Mouse (Mus musculus): Measurements from ENCODE around the gene Nfkbid. TPM values are rescaled to one million over a fixed set of nuclear protein-coding genes. Genes with fewer than 3 reads are reported as not detected.

Nfkbid gene
- total RNA-seq, 2 experiments from 2014 or later, result 17.2 to 28.6 TPM

DNA sequence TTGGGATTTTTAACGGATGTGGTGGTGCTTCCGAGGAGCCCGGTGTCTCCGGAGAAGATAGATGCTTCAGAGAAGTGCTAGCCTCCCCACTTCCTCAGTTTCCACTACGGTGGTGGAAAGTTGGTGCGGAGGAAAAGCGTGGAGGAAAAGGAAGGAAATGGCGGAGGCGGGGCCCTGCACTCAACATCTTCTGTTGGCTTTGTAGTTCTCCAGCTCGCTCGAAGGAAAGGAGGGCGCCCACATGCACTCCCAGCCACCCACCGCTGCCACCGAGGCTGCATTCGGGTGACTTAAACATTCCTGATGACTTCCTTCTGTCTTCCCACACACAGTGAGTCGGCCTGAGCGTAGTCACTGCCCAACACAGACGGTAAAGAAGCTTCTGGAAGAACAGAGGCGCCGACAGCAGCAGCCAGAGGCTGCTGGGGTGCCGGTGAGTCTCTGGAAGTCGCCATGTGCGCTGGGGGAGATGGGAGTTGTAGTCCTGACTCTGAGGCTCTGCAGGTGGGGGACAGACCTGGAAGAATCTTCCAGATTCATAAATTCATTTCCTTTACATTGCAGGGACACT lies 1.6 kb downstream of the Nfkbid start:
- ATAC-seq (ENCODE audit: poor library complexity, severe bottlenecking), result 0 out of 2 replicates have a peak, but pooled peaks have one; percentile 2

DNA sequence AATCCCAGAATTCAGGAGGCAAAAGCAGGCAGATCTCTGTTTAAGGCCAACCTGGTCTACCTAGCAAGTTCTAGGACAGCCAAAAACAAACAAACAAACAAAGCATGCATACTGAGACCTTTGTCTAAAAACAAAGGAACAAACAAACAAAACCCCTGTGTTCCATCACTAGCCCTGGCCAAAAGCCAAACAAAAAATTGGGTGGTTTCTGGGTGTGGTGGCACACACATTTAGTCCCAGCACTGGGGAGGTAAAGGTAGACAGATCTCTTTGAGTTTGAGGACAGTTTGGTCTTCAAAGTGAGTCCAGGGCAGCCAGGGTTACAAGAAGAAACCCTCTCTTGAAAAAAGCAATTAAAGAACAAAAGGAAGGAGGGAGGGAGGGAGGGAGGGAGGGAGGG lies 7.8 kb downstream of the Nfkbid start:
- ATAC-seq (ENCODE audit: poor library complexity, severe bottlenecking), result no peak

DNA sequence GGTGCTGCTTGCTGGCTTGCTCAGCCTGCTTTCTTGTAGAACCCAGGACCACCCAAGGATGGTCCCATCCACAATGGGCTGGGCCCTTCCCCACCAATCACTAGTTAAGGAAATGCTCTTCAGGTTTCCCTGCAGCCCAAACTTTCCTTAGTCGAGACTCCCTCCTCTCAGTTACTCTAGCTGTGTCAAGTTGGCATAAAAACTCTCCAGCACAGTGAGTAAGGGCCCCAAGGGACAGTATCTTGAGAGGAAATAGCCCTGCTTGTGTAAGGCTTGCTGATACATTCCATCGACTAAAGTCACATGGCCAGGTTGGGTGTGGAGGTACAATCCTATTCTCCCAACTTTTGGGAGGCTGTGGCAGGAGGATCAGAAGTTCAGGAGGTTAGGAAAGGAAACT lies 8.7 kb downstream of the Nfkbid start:
- ATAC-seq (ENCODE audit: poor library complexity, severe bottlenecking), result no peak

DNA sequence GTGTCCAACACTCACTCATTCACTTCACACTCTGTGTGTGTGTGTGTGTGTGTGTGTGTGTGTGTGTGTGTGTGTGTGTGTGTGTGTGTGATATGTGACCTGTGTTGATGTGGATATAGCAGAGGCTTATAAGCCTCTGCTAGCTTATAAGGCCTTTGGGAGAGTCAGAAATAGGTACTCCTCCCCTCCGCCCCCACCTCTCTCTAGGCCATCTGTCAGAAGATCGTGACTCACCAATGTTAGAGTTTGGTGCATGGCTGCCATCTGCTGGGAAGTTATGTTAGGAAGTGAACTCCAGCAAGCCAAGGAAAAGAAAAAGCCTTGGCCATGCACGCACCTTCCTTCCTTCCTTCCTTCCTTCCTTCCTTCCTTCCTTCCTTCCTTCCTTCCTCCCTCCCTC lies 10.3 kb downstream of the Nfkbid start:
- ATAC-seq (ENCODE audit: poor library complexity, severe bottlenecking), result peak; percentile 96

DNA sequence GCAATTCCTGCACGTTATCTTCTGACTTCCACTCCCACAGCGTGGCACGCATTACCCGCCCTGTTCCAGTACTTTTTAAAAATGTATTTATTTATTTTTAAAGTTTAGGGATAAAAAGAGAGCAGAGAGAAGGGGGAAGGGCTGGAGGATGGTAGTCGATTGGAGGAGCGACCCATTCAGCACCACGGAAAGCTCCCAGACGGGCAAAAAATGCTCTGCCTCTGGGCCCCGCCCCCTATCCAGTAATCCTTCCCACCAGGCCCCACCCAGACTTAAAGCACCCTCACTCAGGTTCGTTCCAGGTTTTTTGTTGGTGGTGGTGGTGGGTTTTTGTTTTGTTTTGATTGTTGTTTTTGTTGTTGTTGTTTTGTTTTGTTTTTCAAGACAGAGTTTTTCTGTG lies 12.7 kb downstream of the Nfkbid start:
- no peak for ATAC-seq (ENCODE audit: poor library complexity, severe bottlenecking)

DNA sequence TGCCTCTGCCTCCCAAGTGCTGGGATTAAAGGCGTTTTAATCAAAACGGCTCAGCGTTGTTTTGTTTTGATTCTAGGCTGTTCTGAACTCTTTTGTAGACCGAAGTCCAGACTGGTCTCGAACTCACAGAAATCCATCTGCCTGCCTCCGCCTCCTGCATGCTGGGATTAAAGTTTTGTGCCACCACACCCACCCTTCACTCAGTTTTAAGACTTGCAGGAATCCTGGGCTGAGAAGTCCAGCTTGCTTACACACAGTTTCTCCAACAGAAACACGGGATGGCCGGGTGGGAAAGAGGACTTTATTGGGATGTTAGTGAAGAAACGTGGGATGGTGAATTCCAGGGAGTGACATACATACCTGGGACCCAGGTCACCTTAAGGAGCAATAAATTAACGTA lies 13.2 kb downstream of the Nfkbid start:
- no peak for ATAC-seq (ENCODE audit: poor library complexity, severe bottlenecking)

DNA sequence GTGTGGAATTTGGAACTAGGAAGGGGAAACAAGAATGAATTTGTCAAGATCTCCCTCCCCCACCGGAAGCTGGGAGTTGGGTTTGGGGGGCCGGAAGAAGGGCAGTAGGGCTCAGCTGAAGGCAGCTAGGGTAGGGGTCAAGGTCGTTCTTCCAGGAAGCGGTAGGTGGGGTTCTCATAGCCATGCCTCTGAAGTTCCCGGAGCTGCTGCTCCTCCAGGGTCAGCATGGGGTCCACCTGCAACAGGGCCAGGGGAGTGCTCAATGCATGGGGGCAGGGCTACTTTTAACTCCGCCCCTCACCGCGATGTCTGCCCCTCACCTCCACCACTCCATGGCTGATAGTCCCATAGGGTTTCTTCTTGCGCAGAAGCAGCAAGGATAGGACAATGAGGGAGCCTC lies 13.6 kb downstream of the Nfkbid start:
- no peak for ATAC-seq (ENCODE audit: poor library complexity, severe bottlenecking)

DNA sequence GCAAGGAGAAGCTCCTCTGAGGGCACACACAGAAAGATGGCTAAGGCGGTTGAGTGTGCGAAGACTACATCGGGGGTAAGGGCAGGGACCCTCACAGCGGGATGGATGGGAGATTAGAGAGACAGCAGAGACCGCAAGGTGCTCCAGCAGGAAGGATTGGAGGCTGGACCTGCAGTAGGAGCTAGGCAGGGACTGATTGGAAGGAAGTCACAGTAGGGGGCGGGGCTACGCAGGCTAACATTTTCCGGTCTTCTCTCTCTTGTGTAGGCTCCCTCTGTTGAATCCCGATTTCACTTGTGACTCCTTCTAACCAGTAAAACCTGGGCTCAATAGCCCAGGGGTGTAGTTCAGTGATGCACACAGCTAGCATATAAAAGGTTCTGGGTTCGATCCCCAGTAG lies 15.3 kb downstream of the Nfkbid start:
- 0 out of 2 replicates have a peak, but pooled peaks have one; percentile 24 for ATAC-seq (ENCODE audit: poor library complexity, severe bottlenecking)

DNA sequence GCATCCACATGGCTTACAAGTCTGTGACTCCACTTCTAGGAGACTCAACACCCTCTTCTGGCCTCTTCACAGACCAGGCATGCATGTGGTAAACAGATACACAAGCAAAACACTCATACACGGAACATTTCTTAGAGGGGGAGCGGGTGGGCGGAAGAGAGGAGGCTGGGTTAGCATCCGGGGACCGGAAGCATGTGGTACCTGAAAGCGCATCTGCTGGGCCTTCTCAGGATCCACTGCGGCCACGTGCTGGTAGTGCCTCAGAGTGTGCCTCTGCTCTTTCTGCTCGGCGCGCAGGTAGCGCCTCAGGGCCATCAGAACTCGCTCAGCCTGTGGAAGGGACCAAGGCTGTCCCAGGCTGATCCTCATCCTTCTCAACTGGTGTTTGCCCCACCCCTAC lies 18.2 kb downstream of the Nfkbid start:
- ATAC-seq (ENCODE audit: poor library complexity, severe bottlenecking), result no peak

DNA sequence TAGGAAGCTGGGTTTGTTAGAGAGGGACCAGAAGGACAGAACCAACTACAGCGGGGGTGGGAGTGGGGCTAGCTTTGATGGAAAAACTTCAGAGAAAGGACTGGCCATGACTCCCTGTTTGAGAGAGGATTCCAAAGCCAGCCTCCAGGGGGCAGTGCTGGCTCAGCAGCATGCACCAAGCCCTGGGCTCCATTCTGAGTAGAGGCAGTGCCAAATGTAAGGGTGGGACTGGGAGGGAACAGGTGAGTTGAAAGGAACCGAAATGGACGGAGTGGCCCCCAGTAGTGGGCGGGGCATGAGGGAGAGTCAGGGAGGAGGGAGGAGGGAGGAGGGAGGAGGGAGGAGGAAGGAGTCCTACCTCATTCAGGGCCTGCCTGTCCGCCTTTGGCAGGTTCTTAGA lies 19.2 kb downstream of the Nfkbid start:
- ATAC-seq (ENCODE audit: poor library complexity, severe bottlenecking), result peak; percentile 71

DNA sequence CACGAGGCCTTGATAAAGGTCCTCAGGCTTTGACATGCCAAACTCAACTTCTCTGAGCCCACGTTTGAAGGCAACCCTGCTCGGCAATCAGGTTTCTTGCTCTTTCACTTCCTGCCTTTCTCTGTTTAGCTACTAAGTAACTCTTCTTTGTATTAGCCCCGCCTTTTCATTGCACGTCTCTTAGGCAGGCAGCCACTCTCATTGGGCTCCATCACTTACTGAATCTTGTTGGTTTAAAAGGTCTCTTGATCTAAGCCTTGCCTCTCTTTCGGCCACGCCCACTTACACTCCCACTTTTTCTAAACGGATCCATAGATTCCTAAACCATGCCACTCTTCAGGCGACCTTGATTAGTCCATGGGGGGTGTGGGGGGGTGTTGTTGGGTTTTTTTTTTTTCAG lies 22.2 kb downstream of the Nfkbid start:
- ATAC-seq (ENCODE audit: poor library complexity, severe bottlenecking), result no peak

DNA sequence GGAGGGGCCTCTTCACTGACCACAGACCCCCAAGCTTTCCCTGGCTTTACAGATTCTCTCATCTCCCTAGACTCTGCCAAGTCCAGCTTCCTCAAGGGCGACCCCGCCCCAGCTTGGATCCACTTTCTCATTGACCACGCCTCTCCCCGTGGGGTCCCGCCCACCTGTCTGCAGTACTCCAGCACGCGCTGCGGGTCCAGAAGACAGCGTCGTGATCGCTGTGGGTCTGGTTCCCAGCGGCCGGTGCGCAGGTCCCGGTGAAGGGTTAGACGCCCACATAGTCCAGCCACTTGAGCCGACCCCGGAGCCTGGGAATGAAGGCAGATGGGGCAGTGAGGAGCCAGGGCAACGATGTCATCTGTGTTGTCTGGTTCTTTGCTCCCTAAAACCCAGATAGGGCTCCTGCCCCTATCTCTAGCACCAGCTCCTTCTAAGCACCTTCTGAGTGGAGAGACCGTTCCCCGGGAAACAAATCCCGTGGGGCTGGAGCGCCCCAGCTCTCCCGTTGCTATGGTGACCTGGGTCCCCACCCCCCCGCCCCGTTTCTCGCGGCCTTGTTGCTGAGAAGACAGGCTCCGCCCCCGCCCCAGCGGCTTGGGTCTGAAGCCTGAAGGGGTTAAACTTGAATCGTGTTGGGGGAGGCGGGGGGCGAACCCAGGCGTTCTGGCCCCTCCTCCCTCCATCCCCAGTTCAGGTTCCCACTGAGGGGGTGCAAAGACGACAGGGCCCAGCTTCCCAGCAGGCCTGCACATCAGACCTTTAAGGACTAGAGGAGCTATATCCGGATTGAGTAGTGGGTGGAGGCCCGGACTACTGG lies 22.8 kb downstream of the Nfkbid start:
- ATAC-seq (ENCODE audit: poor library complexity, severe bottlenecking), result no peak

DNA sequence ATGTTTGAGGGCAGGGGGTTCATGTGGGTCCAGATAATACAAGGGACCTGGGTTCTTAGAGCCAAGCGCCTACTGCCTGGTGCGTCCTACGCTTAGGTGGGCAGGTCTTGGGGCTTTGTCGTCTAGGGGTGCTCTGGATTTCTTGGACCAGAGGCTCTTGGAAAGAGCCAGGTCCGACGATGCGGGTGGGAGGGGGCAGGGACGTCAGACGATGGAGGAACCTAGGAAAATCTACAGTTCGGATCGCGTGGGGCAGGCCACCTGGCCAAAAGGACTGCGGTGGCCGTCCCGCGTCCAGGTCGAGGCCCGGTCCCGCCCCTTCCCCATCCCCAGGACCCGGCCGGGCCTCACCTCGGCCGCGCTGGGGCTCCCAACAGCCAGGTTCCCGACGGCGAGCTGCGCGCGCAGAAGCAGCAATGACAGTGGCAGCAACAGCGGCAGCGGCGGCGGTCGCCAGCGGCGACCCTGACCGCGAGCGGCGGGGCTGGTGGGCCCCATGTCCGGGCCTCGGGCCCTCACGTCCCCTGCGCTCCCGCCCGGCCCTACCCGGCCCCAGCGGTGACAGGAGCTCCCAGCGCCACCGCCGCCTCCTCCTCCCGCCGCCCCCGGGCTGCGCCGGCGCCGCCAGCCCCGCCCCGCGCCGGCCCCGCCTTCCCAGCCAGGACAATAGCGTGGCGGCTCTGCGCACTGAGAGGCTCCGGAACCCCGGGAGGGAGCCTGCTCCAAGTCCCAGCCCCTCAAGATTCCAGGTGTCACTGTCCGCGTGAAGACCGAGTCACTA lies 23.6 kb downstream of the Nfkbid start, which contains the start of gene Aplp1:
TSS of gene Aplp1 (minus strand) at position 565 of the 781 bp plus-strand sequence.
- ATAC-seq (ENCODE audit: poor library complexity, severe bottlenecking), result peak; percentile 21; the same call in 1 of the 2 replicates

DNA sequence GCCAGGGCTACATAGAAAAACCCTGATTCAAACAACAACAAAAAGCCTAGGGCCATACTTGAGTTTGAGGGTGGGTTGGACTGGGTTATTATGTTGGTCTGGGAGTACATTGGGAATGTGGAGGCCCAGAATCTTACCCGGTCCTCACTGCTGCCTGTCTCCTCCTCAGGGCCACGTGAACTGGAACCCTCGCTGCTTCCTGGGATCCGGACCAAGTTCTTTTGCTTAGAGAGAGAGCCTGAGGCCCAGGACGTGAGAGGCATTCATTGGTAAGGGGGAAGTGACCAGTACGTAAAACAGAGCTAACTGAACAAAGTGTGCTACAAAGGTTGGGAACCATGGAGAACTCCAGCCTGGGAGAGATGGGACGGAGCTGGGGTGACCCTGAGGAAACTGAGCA lies 28.7 kb downstream of the Nfkbid start:
- no peak for ATAC-seq (ENCODE audit: poor library complexity, severe bottlenecking)

DNA sequence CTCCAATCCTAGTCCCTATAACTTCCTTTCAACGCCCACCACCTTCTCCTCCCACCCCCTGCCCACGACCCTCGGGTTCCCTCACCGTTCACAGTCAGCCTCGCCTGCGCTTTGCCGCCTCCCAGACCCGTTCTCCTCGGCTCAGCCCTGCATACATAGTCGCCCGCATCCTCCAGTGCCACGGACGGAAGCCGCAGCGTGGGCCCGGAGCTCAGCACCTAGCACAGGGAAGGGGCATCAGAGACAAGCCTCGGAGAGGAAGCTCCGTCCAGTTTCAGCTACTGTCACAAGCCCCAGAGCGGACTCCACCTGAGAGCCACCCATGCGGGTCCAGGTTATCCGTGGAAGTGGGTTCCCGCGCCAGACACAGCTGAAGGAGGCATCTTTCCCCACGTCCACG lies 31.8 kb downstream of the Nfkbid start:
- 0 out of 2 replicates have a peak, but pooled peaks have one; percentile 13 for ATAC-seq (ENCODE audit: poor library complexity, severe bottlenecking)

DNA sequence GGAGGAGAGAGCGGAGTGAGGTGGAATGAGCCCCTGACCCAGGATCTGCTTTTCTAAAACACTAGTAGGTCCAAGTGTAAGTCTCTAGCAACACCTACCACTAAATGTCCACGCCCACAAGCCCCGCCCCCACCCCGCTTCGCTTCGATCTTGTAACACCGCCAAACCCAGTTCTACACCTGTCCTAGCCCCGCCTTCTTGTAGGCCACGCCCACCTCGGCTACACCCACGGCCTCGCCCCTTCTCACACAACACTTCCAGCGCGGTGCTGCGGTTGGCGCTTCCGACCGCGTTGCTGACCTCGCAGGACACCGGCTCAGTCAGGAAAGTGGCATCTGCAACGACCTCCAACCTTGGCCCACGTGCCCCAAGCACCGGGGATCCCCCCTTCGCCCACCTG lies 32.2 kb downstream of the Nfkbid start:
- ATAC-seq (ENCODE audit: poor library complexity, severe bottlenecking), result peak; percentile 92

DNA sequence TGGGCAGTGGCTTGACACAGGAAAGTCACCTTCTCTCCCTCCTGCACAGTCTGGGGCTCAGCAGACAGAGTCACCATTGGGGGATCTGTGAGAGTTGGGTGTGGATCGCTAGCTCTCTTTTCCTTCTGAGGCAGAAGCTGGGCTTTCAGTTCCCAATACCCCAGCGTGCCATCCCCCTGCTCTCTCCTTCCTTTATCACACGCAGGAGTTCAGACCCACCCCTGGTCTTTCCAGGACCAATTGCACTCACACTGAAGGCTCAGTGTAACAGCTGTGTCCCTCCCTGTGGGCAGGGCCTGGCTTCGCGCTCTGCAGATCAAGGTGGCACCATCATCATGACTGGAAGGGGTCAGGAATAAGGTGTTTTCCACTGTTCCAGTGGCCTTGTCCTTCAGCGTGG lies 32.7 kb downstream of the Nfkbid start:
- peak; percentile 31; the same call in 1 of the 2 replicates for ATAC-seq (ENCODE audit: poor library complexity, severe bottlenecking)

DNA sequence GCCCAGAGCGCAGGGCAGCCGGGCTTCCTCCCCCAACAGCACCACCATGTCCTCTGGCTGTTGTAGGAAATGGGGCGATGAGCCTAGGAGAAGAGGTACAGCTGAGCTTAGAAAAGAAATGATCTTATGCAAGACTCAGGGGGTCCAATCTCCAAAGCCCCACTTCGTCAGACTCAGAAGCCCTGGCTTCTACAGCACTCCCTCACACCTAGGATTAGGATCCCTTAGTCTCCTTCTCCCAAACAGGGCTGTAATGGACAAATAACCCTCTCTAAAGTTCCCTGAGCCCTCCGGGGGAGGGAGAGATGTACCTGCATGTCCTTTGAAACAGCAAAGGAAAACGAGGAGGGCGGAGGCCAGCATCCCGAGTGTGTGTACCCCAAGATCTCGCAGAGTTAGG lies 35.0 kb downstream of the Nfkbid start:
- ATAC-seq (ENCODE audit: poor library complexity, severe bottlenecking), result no peak

DNA sequence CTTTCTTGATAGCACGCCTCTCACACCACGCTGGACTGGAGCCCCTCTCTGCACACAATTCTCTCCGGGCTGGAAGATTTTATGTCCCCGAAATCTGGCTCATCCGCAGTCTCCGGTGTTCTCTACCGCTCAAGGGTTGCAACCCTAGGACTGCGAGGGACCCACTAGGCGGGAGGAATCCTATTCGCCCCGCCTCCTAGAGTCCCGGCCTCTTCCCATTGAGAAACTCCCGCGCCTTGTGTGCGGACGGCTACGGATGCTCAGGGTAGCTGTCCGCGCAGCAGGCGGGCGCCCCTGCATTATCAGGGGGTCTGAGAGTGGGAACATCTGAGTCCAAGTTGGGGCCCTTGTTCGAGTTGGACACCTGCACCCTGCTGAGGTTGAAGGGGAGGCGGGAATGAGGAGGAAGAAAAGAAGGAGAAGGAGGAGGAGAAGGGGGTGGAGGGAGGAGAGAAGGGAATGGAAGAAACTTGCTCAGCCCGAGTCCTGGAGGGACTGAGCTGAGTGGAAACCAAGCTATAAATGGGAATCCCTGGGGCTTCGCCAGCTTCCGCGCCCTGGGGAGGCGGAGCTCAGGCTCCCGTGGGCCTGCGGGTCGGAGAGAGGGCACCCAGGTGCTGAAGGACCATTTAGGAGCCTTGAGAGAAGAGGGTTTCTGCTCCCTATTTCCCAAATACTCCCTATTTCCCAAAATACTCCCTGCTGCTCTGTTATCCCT lies 35.5 kb downstream of the Nfkbid start:
- ATAC-seq (ENCODE audit: poor library complexity, severe bottlenecking), result no peak

DNA sequence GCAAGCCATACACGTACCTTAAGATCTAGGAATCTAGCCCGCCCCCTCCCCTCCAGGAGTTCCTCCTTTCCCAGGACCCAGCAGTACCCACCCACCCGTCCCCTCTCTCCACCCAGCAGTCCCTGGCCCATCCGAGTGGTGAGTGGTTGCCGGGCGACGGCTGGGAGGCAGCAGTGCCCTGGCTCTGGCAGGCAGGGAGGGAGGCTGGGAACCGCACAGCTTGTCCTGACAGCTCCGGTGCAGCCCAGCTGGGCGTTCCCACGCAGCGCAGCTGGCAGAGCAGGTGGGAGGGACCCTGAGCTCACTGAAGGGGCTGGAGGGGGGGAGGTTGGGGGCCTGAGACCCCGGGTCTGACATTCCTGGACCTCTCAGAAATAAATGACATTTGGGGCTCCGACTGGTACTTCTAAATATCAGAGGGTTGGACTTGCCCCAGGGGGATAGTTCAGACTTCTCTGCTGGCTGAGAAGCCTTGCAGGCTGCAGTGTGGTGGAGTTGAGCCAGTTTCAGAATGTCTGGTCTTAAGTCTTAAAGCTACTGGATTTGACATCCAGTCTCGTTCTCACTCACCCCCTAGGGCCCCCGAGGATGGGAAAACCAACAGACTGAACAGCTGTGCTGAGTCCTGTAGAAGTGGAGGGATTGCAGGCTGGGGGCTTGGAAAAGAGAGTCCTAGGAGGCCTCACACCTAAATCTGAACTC lies 36.2 kb downstream of the Nfkbid start, which contains the start of the genes Kirrel2 and Nphs1:
TSS of gene Kirrel2 (minus strand) at position 62 of the 702 bp plus-strand sequence.
TSS of gene Nphs1 (plus strand) at position 687 of the 702 bp plus-strand sequence.
- no peak for ATAC-seq (ENCODE audit: poor library complexity, severe bottlenecking)

Data from megakaryocyte, adult 5-6 weeks (primary cell).